Mouse (Mus musculus): ENCODE results near the gene Hepacam.

The Hepacam gene

GRCm38 (mm10) chr9:37367301-37368080 is at the start of gene Hepacam:
TSS of gene Hepacam (plus strand) at chr9:37367351.
- DNase-seq (ENCODE audit: low spot score in 2 of 2) = no peak

GRCm38 (mm10) chr9:37329456-37329855 is 37.7 kb upstream of the Hepacam start:
- no peak for DNase-seq (ENCODE audit: low spot score in 2 of 2)

GRCm38 (mm10) chr9:37345406-37345805 is 21.7 kb upstream of the Hepacam start:
- DNase-seq (ENCODE audit: low spot score in 2 of 2) = no peak

DNA sequence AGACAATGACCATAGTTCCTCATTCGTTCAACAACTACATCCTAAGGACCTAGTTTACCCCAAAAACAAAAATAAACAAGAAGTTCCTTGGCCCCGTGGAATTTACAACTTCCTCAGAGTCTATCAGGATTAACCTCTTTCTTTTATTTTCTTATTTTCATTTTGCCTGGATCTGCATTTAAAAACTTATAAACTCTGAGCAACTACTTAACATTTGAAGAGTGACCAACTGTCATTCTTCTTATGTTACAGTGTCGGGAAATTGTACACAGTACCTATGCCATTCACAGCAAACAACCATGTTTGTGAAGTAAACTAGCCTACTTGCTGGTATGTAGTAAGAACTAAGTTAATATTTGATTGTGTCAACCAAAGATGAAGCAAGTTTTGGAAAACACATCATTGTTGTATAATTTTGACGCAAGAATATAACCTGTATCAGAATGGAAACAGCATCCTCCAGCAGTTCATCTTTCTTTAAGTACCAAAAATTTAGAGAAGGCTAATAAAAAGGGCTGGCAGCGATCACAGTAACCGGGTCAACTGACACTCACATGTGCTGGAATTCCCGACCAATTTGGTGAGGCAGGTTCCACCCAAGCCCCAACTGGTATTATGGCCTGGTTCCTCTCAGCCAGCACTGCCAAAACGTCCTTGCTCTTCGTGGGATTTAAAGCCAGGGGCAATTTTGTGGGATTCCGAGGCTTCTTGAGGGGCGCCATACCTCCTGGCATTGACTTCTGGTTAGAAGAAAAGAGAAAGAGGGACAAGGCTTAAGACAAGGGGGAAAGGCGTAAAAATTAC is 19.8 kb upstream of the Hepacam start:
- no peak for DNase-seq (ENCODE audit: low spot score in 2 of 2)

DNA sequence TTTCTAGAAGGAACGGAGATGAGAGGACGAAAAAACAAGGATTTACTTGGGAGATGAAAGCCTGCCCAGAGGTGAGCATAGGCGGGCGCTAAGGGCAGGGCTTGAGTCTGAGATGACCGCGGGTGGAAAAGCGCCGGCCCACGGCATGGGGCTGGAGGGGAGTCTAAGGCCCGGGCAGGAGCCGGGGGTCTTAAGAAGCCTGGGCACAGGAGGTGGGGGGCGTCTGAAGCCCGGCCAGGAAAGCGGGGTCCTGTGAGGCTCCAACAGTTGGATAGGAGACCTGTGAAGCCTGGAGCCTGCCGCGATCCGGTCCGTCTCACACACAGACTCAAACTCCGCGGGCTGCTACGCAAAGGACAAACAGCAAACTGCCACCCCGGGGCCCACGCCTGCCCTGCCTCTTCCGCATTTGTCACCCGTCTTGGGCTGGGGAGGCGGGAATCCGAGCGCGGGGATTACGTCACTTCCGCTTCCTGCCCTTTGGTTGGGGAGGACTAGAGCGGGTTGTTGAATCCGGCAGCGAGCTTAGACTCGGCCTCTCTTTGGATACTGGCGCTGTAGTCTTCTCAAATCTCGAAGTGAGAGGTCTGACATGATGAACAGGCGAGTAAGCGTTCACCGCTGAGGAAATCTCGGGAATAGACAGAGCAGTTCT is 19.0 kb upstream of the Hepacam start, which contains the start of gene Ccdc15:
Gene Ccdc15, minus strand, starts transcription at position 445 of the 655 bp plus-strand sequence.
- DNase-seq (ENCODE audit: low spot score in 2 of 2) = peak; percentile 95 to 98

DNA sequence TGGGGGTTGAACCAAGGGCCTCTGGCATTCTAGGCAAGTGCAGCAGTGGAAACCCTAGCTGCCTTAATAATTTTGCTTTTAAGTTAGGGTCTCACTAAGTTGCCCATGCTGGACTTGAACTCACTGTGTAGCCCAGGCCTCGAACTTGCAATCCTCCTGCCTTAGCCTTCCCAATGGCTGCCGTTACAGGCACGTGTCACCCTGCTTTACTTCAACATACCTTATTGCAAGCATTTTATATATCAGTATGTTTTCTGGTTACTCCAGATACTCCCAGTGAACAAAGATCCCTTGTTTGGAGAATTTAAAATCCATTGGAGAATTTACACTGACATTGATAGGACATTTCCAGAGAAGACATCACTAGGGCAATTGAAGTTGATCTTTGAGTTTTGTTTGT is 18.1 kb upstream of the Hepacam start:
- no peak for DNase-seq (ENCODE audit: low spot score in 2 of 2)

GRCm38 (mm10) chr9:37351266-37351665 is 15.9 kb upstream of the Hepacam start:
- no peak for DNase-seq (ENCODE audit: low spot score in 2 of 2)

GRCm38 (mm10) chr9:37354485-37354884 is 12.7 kb upstream of the Hepacam start:
- no peak for DNase-seq (ENCODE audit: low spot score in 2 of 2)

DNA sequence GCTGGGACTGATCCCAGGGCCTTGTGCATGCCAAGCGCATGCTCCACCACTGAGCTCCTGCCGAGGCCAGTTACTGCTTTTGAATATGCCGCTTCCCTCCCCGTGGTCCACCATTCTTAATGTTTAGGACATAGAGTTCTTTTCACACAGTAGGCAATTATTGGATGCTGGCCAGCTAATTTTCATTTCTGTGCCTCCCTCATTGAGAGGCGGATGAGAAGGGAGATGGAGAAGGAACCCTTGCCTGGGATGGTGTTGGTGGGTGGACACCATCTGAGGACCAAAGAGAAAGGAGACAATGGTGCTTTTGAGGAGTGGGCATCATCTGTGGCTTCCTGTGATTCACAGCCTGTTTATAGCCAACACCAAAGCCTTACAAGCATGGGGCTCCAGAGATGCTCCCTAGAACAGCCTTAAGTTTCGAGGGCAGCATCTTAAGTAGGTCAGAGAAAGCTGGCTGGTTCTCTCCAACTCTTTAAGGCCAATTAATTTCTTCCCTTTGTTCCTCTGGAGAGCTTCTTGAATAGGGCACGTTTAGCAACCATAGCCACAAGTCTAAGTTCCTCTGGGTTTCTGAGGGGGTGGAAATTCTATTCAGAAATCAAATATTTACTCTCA is 8.3 kb upstream of the Hepacam start:
- no peak for DNase-seq (ENCODE audit: low spot score in 2 of 2)

DNA sequence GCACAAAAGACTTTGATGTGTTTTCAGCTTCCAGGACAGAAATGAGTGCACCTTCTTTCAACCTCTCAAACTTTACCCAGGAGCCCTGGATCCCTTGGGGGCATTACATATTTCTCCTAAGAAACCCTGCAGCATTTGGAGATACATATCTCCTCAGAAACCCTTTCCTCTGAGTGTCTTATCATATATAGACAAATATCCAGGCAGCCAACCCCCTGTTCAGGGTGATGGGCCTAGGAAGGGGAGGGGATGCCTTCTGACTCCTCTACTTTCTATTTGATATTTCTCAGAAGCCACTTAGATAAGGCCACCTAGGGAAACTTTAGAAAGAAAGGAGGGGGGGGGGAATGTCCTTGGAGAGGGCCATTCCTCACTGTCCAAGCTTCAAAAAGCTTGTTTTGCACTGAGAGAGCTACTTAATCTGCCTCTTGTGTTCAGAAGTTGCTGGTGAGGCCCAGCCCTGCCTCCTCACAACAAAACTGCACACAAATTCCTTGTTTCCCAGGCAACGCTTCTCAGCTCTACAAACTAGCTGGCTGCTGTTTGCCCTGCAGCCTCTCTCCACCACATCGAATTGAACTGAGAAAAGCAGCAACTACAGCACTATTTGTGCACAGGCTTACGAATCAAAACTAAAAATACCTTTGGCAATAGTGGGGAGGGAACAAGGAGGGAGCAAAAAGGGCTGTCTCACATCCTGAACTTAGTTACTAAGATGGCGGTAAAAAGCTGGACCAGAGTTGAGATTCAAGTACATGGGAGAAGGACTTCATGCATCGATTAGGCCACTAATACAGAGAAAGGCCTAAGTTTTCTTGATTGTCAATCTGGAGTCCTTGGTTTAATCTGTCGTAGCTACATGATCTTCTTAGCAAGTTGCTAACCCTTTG is 7.6 kb upstream of the Hepacam start:
- peak in 1 of 2 experiments; percentile 21 for DNase-seq (ENCODE audit: low spot score in 2 of 2)

DNA sequence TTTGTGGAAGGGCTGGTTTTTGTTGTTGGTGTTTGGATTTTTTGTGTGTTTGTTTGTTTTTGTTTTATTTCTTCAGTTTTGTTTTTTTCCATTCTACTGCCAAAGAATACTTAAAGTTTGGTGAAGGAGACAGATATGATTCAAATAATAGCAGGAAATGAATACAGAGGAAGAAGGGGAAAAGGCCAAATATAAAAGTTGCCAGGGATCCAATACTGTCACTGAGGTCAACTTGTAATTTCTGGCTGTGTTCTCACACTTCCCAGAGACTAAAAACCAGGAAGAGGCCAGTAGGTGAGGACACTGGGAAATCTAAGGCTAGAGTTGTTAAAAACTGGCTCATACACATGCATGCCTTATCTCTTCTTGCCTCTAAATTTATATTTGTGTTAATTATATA is 5.1 kb upstream of the Hepacam start:
- no peak for DNase-seq (ENCODE audit: low spot score in 2 of 2)

DNA sequence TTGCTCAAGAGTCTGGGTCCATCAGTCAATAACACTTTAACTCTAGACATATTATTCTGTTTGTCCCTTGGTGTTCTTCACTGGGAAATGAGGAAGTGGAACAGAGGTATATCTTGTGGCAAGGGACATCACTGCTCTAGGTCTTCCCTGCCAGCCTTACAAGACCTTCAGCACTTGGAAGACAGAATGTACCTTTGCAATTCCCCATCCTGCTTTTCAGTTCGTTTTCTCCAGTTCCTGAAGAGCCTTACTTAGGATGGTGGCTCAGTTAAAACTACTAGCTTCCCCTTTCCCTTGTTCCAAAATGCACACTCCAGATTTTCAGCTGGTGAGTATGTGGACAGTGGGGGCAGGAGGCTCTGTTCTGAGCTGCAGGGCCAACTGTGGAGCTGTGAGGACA is 4.3 kb upstream of the Hepacam start:
- no peak for DNase-seq (ENCODE audit: low spot score in 2 of 2)

GRCm38 (mm10) chr9:37363551-37363950 is 3.6 kb upstream of the Hepacam start:
- no peak for DNase-seq (ENCODE audit: low spot score in 2 of 2)

DNA sequence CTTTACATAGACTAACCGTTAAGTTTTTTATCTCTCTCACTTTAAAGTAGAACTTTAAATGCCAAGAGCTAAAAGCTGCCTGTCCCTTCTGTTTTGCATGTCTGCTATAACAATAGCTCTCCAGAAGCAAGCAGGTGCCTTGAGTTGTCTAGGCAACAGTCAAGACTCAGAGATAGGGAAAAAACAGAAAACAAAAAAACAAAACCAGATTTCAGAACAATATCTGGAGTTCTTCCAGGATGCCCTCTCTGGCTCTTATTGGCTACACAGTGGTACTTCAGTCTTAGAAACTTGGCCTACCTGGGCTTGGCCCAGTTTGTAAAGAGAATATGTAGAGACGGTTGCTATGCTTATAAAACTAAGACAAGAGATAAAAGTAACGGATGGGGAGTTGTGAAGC is 2.8 kb upstream of the Hepacam start:
- DNase-seq (ENCODE audit: low spot score in 2 of 2) = no peak

GRCm38 (mm10) chr9:37365706-37366105 is 1.4 kb upstream of the Hepacam start:
- DNase-seq (ENCODE audit: low spot score in 2 of 2) = no peak

DNA sequence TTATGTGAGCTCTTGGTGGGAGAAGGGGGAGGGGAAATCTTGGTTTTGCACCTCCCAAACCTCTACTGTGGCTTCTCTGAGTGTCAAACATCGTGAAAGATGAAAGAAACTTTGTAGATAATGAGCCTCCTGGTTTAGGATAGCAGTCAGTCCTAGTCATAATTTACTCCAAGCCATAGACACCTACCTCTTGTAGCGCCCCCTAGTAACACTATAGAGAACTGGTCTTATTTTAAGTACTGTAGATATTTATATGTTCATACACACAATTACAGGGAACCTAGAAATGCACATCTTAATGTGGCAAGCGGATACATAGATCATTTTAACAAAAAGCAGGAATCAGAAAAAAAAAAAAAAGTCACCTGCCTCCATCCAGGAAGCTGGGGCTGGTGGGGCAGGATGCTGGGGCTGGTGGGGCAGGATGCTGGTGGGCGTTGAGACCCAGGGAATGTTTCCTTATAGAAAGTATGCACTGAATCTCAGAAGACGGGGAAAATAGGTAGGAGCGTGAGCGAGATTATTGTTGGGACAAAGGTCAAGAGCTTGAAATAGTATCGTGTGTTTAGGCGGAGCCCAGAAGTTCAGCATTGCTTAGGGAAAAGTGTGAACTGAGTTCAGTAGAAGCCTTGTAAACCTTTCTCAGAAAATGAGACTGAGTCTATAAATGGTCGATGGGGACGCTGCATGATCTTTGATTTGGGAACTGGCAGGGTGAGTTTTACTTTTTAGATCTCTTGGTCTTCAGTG is 1.1 kb downstream of the Hepacam start:
- DNase-seq (ENCODE audit: low spot score in 2 of 2) = no peak

DNA sequence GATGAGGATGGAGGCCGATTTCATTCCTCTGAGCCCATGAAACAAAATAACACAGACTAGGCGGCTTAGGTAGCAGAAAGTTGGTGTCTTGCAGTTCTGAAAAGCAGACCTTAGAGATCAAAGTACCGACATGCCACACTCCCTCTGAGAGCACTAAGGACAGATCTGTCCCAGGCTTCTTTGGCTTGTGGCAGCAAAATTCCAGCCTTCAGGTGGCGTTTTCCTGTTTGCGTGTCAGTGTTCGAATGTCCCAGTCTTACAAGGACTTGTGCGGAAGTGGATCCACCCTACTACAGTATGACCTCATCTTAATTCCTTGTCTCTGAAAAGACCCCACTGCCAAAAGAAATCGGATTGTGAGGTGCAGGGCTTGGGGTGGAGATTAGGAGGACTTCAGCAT is 1.7 kb downstream of the Hepacam start:
- DNase-seq (ENCODE audit: low spot score in 2 of 2) = no peak

GRCm38 (mm10) chr9:37371232-37371801 is 4.2 kb downstream of the Hepacam start:
- no peak for DNase-seq (ENCODE audit: low spot score in 2 of 2)

DNA sequence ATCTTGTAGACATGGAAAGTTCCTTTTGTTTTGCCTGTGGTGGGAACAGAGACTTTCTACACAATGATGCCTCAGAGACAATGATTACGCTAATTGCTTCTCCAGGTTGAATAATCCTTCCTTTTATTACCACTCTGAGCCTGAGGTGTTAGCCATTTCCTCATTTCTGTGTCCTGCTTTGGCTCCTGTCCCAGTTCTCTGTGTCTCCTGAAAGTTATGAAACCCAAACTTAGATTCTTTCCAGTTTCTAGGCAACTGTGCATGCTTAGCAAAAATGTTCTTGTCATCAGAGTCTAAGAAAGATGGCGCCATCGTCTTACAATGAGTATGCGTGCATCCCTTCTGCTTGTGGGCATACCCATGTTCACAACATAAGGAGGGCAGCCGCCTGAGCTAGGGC is 8.6 kb downstream of the Hepacam start:
- DNase-seq (ENCODE audit: low spot score in 2 of 2) = no peak

- no peak for DNase-seq (ENCODE audit: low spot score in 2 of 2)
Measured at GRCm38 (mm10) chr9:37383161-37383560, 16.0 kb downstream of the Hepacam start.

Measured in urinary bladder, postnatal 4 days (tissue).